Mouse (Mus musculus): ENCODE measurements around the gene Hist1h4i.

Gene Hist1h4i

DNA sequence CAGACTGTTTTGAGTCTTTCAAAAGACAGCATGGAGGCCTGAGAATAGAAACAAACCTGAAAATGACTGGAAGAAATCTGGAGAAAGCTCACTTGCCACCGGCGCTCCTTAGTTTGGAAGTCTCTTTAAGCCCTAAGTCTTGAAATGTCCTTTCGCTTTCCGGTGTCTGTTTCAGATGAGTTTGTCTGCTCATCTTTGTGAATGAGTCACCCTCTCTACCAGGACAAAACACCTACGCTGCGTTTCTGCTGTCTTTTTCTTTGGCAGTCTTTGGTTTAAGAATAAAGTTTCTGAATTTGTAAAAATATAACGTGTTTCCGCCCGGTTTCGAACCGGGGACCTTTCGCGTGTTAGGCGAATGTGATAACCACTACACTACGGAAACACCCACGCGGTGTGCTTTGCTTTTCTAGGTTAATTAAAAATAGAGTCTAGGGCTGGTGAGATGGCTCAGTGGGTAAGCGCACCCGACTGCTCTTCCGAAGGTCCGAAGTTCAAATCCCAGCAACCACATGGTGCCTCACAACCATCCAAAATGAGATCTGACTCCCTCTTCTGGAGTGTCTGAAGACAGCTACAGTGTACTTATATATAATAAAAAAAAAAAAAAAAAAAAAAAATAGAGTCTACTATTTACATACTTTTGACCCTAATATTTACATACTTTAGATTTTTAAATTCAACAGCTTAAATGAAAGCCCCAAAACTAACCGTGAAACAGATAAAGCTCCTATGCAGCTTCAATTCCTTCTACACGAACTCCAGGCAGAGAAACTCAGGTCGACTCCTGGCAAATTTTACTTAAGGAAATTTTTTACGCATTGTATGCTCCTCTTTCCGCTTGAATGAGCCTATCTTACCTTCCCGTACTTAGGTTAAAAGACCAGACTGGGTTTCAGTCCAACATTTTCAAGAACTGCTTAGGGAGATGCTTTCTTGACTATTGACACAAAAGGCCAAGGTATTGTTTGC is 25.4 kb downstream of the Hist1h4i start:
- in situ Hi-C loops (cut with MboI, MseI), result no loop called here

DNA sequence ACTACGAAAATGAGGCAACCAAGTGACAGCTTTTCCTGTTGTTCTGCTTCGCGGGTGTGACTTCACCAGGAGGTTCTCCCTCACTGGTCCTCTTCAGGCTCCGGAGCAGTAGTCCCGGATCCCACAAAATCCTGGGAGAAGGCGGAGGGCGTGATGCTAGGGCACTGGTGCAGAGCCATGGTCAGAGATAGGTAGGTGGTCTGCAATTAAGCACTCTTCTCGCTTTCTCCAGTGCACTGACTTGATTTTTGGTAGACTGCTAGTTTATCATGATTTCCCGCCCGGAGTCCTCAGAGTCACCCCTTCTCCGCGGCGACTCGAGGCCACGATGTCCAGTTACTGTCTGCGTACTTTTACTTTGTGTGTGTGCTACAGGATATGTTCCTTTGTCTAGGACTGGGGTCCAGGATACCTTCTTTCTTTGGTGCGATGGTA is 26.7 kb downstream of the Hist1h4i start:
- in situ Hi-C loops (cut with MboI, MseI), result no loop called here

DNA sequence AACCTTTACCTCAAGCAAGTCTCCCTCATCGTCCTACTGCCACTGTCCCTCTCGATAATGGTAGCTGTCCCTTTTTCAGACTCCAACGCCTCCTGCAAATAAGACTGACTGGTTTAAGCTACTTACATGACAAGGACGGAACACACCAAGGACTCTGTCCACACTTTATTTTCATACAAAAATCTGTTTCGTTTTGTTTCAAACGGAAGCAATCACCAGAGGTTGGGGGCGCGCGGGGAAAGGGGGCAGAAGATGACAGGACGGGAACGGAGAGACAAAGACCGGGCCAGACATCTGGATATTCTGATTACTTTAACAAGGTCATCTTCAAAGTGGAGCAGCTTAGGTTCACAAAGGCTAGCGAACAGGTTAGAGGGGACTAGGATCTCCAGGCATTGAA is 27.4 kb downstream of the Hist1h4i start:
- in situ Hi-C loops (cut with MboI, MseI), result no loop called here

DNA sequence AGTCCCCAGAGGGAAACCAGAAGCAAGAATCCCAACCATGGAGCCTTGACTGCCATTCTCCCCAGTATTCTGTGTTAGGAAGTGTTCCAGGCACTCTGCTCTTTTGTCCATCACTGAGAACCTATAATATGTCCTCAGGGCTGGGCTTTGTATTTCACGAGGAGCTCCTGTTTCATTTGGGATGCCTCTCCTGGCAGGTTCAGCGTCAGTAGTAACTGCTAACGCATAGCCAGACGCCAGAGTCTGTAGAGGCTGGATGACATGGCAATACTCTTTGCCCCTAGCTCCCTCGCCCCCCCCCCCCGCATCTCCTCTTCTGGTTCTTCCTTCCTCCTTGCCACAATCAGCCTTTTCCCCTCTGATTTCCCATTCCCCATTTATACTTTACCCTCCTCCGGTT is 31.5 kb downstream of the Hist1h4i start, which contains the start of gene Prss16:
Prss16 (minus strand) TSS at position 101 of the 400 bp plus-strand sequence.
- in situ Hi-C loops (cut with MboI, MseI), result no loop called here

DNA sequence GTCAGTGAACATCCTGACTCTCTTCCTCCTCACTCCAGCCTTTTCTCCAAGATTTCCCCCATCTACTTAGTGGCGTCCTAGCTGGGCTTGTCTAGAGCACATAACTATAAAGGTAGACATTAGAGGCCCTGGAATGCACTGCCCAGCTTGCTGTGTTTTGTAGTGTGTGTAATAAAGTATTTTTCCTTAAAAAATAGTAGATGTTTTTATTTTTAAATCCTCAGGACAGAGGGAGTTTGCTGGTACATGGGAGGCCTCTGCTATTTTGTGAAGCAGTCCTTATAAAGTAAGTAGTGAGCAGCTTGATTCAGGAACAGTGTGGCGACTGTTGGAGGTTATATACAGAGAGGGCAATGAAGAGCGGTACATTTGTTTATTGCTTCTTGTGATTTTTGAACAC is 32.5 kb downstream of the Hist1h4i start:
- in situ Hi-C loops (cut with MboI, MseI), result no loop called here

DNA sequence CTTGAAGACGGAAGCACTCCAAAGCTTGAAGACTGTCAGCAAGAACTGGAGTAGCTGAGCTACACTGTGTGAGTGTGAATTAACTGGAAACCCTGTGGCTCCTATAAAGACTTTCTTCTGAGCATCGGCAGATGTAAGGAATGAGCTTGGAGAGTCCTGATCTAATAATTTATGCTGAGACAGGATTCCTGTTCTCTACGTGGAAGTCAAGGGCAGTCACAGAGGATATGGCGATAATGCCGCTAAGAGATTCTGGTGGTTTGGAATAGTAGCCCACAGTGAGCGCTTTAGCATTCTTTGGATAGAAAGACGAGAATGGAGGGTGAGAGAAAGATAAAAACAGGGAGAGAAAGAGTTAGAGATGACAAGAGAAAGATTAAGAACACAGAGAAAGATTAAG is 33.3 kb downstream of the Hist1h4i start:
- in situ Hi-C loops (cut with MboI, MseI), result no loop called here

DNA sequence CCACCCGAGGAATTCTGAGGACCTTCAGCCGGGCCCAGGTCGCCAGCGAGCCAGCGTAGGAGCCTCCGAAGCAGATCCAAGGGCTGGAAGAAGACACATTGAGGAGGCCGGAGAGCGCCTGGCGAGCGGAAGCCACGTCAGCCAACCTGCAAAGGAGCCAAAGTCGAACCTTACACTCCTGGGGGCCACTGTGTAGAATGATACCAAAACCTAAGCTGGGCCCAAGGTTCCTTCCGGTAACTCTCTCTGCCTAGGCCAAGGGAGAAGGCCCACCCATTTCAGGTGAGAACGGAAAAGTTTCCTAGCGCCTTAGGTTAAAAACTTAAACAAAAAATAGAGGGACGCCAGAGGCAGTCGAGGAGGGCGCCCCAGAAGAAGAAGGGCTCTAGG is 34.0 kb downstream of the Hist1h4i start:
- in situ Hi-C loops (cut with MboI, MseI), result no loop called here

DNA sequence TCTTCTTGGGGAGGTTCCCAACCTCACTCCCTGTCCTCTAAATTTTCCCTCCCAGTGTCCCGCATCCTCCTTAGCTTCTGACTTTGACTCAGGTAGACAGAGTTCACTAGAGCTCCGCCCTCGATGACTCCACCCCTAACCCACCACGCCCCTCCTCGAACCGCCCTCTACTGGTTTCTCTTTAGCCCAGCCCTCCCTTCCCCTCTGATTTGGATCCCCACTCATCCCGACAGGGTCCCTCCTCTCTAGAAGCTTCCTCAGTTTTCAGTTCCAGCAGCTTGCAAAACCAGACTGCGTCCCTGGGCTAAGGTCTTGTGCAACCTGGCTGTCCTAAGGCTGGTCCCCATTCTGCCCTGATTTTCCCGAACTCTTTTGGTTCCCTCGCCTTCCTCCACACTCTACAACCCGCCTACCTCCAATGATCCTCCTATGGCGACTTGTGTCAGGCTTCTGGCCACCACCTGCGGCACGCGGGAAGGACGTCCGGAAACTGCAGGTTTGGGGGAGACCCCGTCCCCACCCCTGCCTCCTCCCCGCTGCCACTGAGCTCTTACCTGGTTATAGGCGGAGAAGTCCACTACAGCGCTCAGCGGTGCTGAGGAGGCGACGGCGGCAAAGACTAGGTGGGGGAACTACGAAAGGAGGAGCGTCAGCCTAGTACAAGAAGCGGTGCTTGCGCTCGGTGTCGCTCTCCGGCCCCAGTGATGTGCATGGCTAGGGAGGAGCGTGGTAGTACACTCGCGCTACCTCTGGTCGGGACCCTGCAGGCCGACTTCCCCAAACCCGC is 34.6 kb downstream of the Hist1h4i start:
- in situ Hi-C loops (cut with MboI, MseI), result no loop called here

DNA sequence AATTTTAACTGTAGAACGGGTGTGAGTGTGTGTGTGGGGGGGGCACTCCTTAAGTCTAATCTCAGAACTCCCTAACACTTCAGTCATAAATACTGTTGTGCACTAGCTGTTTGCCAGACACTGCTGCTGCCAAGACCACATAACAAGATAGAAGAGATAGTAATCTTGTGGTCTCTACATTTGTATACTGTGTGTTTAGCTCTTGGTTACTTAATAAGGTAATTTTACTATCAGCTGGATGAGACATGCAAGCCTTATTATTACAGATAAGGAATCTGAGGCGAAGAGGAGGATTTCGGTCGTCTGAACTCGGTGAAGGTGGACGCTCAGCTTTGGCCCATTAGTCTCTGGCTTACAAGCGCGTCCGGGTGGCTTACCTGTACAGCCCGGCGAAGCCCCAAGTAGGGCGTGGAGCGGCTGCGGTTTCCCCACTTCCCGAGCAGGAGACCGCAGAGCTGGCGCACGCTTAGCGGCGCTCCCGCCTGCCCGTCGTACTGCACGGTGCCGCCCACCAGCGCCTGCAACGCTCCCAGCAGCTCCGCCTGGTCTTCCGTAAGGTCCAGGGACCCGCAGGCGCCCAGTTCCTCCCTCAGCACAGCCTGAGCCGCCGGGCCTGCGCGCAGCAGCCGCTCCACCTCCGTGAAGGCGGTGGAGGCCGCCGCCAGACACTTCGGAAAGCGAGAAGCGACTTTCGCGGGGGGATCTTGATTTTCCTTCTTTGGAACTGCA is 35.4 kb downstream of the Hist1h4i start:
- in situ Hi-C loops (cut with MboI, MseI), result no loop called here

DNA sequence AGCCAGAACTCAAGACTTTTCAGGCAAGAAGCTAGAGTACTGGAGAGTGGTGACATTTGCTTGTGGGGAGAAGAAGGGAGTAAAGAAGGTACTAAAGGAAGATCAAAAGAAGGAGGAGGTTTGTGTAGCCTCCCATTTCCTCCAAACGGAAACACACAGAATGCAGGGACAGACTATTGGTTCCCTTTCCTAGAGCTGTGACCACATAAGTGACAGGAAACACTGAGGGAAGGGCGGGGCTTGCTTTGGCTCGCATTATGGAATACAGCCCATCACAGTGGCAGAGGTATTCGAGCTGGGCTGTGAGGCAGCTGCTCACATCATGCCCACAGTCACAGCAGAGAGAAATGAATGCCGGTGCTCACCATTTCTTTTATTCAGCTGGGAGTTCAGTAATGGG is 39.3 kb downstream of the Hist1h4i start:
- in situ Hi-C loops (cut with MboI, MseI), result loop anchor here (5.0 kb wide), 1 partner anchor 1910 kb away; the partner anchor contains the start of gene Elmo1

DNA sequence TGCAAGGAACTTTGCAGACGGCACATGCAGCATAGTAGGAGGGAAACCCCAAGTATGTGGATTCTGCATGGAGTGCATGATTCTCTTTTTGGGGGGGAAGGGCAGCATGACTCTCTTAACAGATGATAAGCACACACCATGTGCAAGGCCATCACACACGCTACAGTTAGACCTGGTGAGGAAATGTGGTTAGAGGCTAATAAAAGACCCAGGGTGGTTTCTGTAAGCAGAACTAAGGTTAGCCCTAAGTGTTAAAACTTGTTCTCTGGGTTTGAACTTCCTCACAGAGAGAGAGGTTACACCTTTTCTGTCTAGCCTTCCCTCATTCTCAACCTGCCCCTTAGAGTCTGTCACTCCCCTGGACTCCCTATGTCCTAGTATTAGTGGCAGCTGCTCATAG is 39.8 kb downstream of the Hist1h4i start:
- in situ Hi-C loops (cut with MboI, MseI), result loop anchor here (5.0 kb wide), 1 partner anchor 1909 kb away; the partner anchor contains the start of gene Elmo1

DNA sequence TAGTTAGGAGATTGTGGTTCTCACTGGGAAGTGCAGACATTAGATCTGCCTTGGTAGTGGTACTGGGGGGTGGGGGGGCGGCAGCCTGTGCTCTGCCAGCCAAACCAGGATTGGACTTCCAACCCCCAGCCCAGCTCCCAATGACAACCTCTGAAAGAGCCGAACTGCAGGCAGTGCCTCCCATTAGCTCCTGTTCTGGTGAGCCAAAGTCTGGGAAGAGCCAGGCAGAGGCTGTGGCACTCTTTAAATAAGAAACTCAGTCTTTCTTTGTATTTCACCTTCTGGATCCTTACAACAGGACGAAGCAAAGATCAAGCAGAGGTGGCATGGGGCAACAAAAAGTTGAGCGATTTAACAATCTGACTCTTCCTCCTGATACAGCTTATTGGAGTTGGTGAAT is 42.0 kb downstream of the Hist1h4i start:
- in situ Hi-C loops (cut with MboI, MseI), result no loop called here

DNA sequence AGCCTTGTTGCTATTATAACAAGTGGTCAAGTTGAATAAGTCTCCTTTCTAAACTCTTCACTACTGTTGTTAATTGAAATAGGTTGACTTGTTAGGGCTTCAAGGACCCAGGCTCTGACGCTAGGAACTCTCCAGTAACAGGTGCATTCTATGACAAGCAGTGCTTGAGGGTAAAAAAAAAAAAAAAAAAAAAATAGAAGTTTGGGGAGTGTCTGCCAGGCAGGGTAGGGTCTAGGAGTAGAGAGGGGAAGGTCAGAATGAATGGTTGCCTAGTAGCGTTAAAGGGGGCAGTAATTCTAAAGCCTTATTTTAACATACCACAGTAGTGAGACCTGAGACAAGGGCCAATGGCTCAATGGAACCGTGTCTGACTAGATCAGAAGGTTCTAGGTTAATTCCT is 42.8 kb downstream of the Hist1h4i start:
- in situ Hi-C loops (cut with MboI, MseI), result no loop called here

DNA sequence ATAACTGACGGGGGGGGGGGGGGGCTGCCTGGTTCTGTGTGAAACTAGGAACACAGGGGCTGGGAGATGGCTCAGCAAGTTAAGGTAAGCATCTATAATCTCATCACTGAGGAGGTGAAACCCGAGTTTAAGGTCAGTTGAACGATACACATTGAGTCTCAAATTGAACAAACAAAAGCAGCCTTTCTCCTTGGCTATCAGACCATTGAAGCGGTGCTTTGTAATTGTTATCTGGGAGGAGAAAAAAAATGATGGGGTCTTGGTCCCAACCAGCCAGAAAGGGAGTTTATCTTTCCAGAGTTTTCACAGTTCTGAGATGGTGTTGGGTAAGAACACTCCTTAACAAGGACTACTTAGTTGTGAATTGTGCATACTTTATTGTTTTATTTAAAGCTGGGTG is 43.3 kb downstream of the Hist1h4i start:
- in situ Hi-C loops (cut with MboI, MseI), result no loop called here

DNA sequence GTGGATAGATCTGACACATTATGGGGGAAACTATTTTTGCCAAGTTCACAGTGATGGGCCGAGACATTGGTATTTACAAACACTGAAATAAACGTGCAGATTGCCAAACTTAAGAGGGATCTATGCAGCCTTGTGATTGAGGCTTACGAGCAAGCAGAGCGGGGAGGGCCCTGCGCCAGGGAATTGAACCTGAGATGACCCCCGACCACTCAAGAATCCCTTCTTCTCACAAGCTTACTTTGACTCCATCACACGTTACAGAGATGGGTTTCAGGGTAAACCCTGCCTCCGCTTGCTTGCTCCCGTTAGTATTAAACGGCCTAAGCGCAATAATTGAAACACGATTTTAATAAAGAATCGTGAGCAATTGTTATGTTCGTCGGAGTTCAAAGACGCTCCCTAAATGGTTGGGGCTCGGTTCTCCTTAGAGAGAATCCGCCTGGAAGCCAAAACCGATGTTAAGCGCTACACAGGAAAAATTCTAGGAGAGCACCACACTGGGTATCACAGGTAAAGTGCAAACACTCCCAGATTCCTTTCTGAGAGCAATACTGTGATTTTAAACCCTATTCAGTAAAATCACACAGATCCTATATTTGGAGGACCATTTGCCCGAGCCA is 43.9 kb downstream of the Hist1h4i start:
- in situ Hi-C loops (cut with MboI, MseI), result no loop called here

DNA sequence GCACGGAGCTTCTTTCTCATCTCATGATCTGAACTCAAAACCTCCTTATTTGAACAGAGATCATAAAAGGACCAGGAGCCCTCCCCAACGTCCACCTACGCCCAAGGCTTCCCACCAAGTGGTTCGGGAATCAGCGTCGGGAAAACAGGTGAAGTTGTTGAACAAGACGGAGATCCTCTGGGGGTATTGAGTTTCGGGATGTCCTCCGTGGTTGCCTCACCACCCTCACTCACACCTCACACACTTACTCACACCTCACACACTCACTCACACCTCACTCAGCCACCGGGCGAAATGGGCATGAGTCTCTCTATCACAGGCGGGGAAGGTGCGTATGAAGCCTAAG is 44.3 kb downstream of the Hist1h4i start:
- in situ Hi-C loops (cut with MboI, MseI), result no loop called here

DNA sequence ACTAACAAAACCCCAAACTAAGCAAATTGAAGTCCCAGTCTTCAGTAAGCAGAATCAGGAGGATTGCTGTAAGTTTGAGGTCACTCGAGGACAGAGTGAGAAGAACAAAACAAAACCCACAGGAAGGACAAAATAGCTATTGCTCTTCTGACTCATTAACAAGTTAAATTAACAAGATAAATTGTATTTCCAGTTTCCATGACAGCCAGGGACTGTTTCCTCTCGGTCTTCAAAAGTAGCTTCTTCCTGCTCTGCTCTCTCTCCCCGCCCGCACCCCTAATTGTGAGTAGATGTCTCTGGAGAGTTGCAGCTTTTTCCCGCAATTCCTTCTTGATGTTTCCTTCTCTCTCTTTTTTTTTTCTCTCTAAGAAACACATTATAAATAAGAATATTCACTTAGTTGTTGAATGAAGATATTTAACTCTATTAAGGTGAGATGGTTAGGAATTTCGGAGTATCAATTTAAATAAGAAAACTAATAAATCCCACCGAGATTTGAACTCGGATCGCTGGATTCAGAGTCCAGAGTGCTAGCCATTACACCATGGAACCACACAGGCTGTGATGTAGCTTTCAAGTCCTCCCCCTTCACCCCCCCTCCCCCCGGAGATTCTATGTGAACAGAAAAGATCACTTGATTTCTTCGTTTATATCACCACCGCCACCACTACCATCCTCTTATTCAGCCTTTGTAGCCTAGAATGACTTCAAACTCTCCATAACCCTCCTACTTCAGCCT is 44.9 kb downstream of the Hist1h4i start:
- in situ Hi-C loops (cut with MboI, MseI), result no loop called here

DNA sequence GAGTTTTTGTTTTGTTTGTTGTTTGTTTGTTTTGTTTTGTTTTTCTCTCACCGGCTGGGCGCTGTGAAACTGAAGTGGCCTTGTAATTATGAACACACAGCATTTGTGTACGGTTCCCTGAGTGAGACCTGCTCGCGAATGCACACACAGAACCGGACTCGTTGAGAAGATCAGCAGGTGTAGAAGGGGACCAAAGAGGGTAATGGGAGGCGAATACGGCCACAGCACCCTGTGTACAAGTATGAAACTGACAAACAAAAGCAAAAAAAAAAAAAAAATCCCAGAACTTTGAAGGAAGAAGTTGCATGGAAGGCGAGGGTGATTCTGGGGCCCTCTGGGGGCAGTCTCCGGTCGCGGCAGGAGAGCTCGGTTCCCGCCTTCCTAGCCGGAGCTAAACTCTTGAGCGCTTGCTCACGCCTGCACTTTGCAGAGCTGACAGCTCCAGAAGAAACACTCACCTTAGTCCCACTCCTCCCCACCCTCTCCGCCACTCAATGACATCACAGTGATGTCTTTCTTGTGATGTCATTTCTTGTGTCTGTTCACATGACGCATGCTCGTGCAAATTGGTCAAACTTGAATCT is 45.7 kb downstream of the Hist1h4i start:
- in situ Hi-C loops (cut with MboI, MseI), result no loop called here

DNA sequence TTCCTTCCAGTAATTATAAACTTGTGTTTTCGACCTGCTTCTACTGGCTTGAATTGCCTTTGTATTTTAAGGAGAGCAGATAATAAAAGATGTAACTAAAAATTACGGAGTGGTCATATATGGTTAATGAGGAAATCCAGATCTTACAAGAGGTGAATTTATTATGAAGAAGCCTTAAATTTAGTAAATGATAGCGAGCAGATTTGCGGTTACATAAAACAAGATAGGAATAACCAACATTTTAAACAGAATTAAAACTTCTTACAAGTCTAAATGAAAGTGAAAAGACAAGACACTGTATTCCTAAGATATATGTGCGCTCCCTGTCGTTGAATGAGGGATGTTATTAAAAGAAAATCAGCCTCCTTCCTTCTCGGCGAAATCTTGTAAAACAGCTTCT is 46.3 kb downstream of the Hist1h4i start:
- in situ Hi-C loops (cut with MboI, MseI), result no loop called here

DNA sequence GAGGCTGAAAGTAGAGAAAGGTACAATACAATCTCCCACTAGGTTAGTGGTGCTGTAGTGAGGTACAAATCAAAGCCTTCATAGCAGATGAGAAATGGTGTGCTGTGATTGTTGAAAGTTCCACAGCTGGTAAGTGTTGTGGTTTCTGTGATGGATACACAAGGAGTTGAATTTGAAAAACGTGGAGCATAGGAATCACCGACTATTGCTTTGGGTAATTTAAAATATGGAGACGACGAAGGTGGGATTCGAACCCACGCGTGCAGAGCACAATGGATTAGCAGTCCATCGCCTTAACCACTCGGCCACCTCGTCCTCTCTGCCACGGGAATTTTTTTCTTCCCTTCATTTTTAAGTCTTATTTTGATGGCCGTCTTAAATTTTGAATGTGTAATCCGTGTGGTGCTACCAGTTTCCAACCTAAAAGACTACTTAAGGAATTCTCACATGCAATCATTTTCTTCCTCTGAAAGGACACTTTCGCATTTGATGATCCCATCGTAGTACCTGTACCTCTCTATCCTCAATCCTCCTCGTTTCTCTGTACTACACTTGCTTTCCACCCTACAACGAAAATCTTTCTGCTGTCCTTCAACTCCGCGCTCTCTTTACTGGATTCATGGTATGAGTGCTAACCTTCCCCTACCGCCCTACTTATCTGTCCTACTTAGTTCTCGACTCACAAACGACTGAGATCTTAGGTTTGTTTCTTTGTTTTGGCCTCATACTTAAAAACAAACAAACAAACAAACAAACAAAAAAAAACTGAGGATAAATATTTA is 47.0 kb downstream of the Hist1h4i start:
- in situ Hi-C loops (cut with MboI, MseI), result no loop called here

All from T-helper 1 cell (primary cell).